17 mouse cellular contexts compared by ENCODE assay signal in the genomic region with DNA sequence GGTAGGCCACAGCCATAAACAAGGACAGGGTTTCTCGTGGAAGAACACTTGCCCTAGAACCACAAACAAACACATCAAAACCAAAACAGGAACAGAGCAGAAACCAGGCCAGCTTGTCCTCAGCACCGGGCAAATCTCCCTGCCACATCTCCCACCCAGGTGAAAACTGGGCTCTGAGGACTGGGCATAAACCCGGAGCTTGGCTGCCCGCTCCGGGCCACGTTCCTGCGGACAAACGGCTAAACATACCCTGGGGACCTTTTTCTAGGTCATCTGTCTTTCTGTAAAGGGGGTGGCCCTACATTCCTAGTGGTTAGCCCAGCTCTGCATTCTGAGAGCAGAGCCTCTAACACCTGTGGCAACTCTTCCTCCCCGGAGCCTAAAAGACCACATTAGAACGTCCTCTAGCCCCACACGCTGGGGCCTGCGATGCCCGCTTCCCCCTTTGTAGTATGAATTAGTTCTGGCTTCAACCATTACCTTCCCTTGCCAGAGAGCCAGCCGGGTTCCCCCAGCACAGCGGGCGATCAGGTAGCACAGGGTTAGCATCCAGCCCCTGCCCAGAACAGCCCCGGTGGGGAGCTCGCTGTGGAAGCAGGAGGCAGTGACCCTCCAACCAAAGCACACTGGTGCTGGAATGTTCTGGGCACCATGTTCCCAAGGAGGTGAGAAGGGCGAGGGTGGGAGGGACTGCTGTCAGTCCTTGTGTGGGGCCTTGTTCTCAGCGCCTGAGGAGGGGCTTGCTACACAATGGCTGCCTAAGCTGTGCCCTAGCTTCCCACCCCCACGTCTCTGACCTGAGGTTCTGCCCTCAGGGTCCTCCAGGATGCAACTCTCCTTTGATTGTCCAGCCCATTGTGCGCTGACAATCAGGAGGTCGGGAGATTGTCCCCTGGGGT. TPM values are rescaled to one million over a fixed set of nuclear protein-coding genes. Genes with fewer than 3 reads are reported as not detected.
DNase-seq lines count a peak whose midpoint lies in the region.
"Had no signal": no experiment of that assay in that cellular context is flagged by ENCODE, and none has a peak within 500 bp of the region (broad histone marks: within the 10 kb centered on the region; RNA-seq: fewer than 3 reads in every experiment).

No protein-coding gene starts in this region.

- WGBS in heart, embryonic 10.5 days: 68% methylated on average over 23 of the region's 23 CpGs

- peak; percentile 62 to 64 for DNase-seq in cerebellum, adult 18-20 months
- no peak for DNase-seq in cerebellum, postnatal 36 days
- DNase-seq in heart, embryonic 10.5 days (ENCODE audit: low spot score): no peak
- no peak for DNase-seq in heart, postnatal 14 days
- peak; percentile 25 for DNase-seq in thymus, postnatal 0 days (ENCODE audit: low spot score)
- no peak for DNase-seq in thymus, postnatal 14 days
- DNase-seq in right cerebral cortex, postnatal 4 days: no peak
- no peak for DNase-seq in kidney, adult 9 months
- DNase-seq: adrenal gland, adult 8-10 months; heart, adult 18-20 months; heart, postnatal 10 days; kidney, postnatal 25 days; layer of hippocampus, postnatal 36 days; lung, adult 2 months; thymus, postnatal 25 days had no signal

- no peak overlapping the region for H3K4me3 ChIP-seq in heart, embryonic 10.5 days
- H3K4me3 ChIP-seq: embryonic facial prominence, embryonic 12.5 days; limb, embryonic 15.5 days had no signal

- peaks cover 20% of the 10 kb centered on the region; the same call in 1 of the 2 replicates for H3K27me3 ChIP-seq in heart, embryonic 10.5 days (ENCODE audit: insufficient read depth, poor library complexity, severe bottlenecking)
- H3K27me3 ChIP-seq: embryonic facial prominence, embryonic 12.5 days; limb, embryonic 15.5 days had no signal

- intact Hi-C loops in heart, postnatal 14 days (cut with DNase I): loop anchor here (10.0 kb wide), 1 partner anchor 45 kb away; no protein-coding TSS in a partner anchor

- H3K36me3 ChIP-seq in heart, embryonic 10.5 days: no peaks in the 10 kb centered on the region
- H3K36me3 ChIP-seq: embryonic facial prominence, embryonic 12.5 days; limb, embryonic 15.5 days had no signal

- no peaks in the 10 kb centered on the region for H3K9me3 ChIP-seq in heart, embryonic 10.5 days
- H3K9me3 ChIP-seq: embryonic facial prominence, embryonic 12.5 days; limb, embryonic 15.5 days had no signal

- H3K27ac ChIP-seq in heart, embryonic 10.5 days: peak overlapping the region; percentile 60
- H3K27ac ChIP-seq: embryonic facial prominence, embryonic 12.5 days; limb, embryonic 15.5 days had no signal

- H3K4me1 ChIP-seq in heart, embryonic 10.5 days: peaks cover 87% of the 10 kb centered on the region

RNA-seq across cellular contexts. Expression of a gene that starts 27.2 kb away (rescaled TPM):
- polyA plus RNA-seq in heart, embryonic 10.5 days (2016; fragmentation: Nextera tagmentation; extraction: Ambion mirVana): 0.51 and 0.58 TPM in 2 replicates
- 1 to 10 TPM; 3.7 to 9.0 TPM for total RNA-seq in heart, postnatal 14 days (2021)
- 0.21 and 0.31 TPM in 2 replicates for polyA plus RNA-seq in thymus, postnatal 0 days (2015; fragmentation: Nextera tagmentation; extraction: Ambion mirVana)

Comparison
In these comparisons a context has a peak if more than half of its experiments do, and no peak if none do; other contexts are left out.
1. DNase-seq: peak in cerebellum, adult 18-20 months (2 of 2) and thymus, postnatal 0 days (single experiment); none in cerebellum, postnatal 36 days (0 of 2), heart, embryonic 10.5 days (single experiment), heart, postnatal 14 days (0 of 2), thymus, postnatal 14 days (single experiment), right cerebral cortex, postnatal 4 days (single experiment) and kidney, adult 9 months (single experiment).